Mouse (Mus musculus) olfactory bulb, adult 2 months (tissue): ENCODE data around the gene Morn3. TPM values are rescaled to one million over a fixed set of nuclear protein-coding genes. Genes with fewer than 3 reads are reported as not detected.

Experiments
- H3K27ac ChIP-seq: fragments of 200-500 bp; 2 replicates; pipeline ENCODE4 v1.5.1; 2012; ENCODE audit warnings: low read depth, low read length; ENCODE audit not compliant: insufficient read depth
- H3K4me1 ChIP-seq: fragments of 200-500 bp; 2 replicates; pipeline ENCODE4 v1.6.1; 2012; ENCODE audit warnings: low read length; ENCODE audit not compliant: control insufficient read depth, insufficient read depth
- H3K4me3 ChIP-seq: fragments of 200-500 bp; 2 replicates; pipeline ENCODE4 v1.5.1; 2012; ENCODE audit warnings: mild to moderate bottlenecking, low read depth, low read length, moderate library complexity; ENCODE audit not compliant: insufficient read depth
- CTCF ChIP-seq: fragments of 200-500 bp; IDR thresholded peaks from 2 replicates; pipeline ENCODE4 v1.5.1; 2012; ENCODE audit warnings: low read depth, mild to moderate bottlenecking, low read length, moderate library complexity; ENCODE audit not compliant: insufficient read depth
- POLR2A ChIP-seq: fragments of 200-500 bp; IDR thresholded peaks from 2 replicates; pipeline ENCODE4 v1.6.1; 2012; ENCODE audit warnings: mild to moderate bottlenecking, low read depth, low read length, moderate library complexity; ENCODE audit not compliant: insufficient read depth
- WGBS: fragments of 180-500 bp; shearing (Covaris S2); methylation state at CpG from one replicate; pipeline ENCODE4 v1.1.7; 2018; 5-methylcytosine and 5-hydroxymethylcytosine counted together
- polyA plus RNA-seq: library from polyadenylated mRNA; stranded (reverse); fragments of >200 nt; gene quantifications from 2 replicates; pipeline ENCODE4 v1.2.4, GENCODE M21; 2012; ENCODE audit warnings: low replicate concordance; ENCODE audit not compliant: missing spikeins, insufficient read depth, insufficient read length

The Morn3 gene
- polyA plus RNA-seq = not detected in 2 replicates

GRCm38 (mm10) chr5:123046916-123047315, at the start of gene Morn3:
Gene Morn3, minus strand, starts transcription at chr5:123047016.
- TF ChIP-seq CTCF (no peak), POLR2A (no peak)
- no peak within 1 kb of the TSS for H3K4me3 ChIP-seq
- 89% methylated on average over 3 of the region's 3 CpGs for WGBS
- H3K27ac ChIP-seq = no peak within 1 kb of the TSS
- H3K4me1 ChIP-seq = peaks cover 12% of the 10 kb centered on the region

- no peak overlapping the region for H3K27ac ChIP-seq
- no peak overlapping the region for H3K4me3 ChIP-seq
- WGBS = 90% methylated on average over 8 of the region's 8 CpGs
- TF ChIP-seq CTCF (no peak), POLR2A (no peak)
- H3K4me1 ChIP-seq = no peaks in the 10 kb centered on the region
These were observed 49.5 kb upstream of the Morn3 start for GRCm38 (mm10) chr5:123096299-123096698.

GRCm38 (mm10) chr5:123094238-123094991, 47.6 kb upstream of the Morn3 start:
- TF ChIP-seq CTCF (no peak), POLR2A (no peak)
- no peaks in the 10 kb centered on the region for H3K4me1 ChIP-seq
- WGBS = 61% methylated on average over 25 of the region's 25 CpGs
- H3K4me3 ChIP-seq = no peak overlapping the region
- H3K27ac ChIP-seq = no peak overlapping the region

- 92% methylated on average over 14 of the region's 14 CpGs for WGBS
- TF ChIP-seq POLR2A (no peak), CTCF (no peak)
- H3K4me3 ChIP-seq = no peak overlapping the region
- no peak overlapping the region for H3K27ac ChIP-seq
- no peaks in the 10 kb centered on the region for H3K4me1 ChIP-seq
These were observed 46.3 kb upstream of the Morn3 start for GRCm38 (mm10) chr5:123093077-123093633.

- TF ChIP-seq CTCF = no peak
- no peak for TF ChIP-seq POLR2A
- WGBS = 89% methylated on average over 10 of the region's 10 CpGs
- no peak overlapping the region for H3K27ac ChIP-seq
- no peaks in the 10 kb centered on the region for H3K4me1 ChIP-seq
- H3K4me3 ChIP-seq = no peak overlapping the region
These were observed 43.9 kb upstream of the Morn3 start for GRCm38 (mm10) chr5:123090560-123091306.

GRCm38 (mm10) chr5:123088784-123089183, 42.0 kb upstream of the Morn3 start:
- Histone ChIP-seq H3K27ac (no peak overlapping the region), H3K4me3 (no peak overlapping the region), H3K4me1 (no peaks in the 10 kb centered on the region)
- 98% methylated on average over 4 of the region's 4 CpGs for WGBS
- TF ChIP-seq CTCF (no peak), POLR2A (no peak)

GRCm38 (mm10) chr5:123086501-123086900, 39.7 kb upstream of the Morn3 start:
- no peaks in the 10 kb centered on the region for H3K4me1 ChIP-seq
- H3K27ac ChIP-seq = no peak overlapping the region
- no peak for TF ChIP-seq CTCF
- no peak for TF ChIP-seq POLR2A
- H3K4me3 ChIP-seq = no peak overlapping the region
- WGBS = 90% methylated on average over 2 of the region's 2 CpGs

GRCm38 (mm10) chr5:123083340-123084050, 36.7 kb upstream of the Morn3 start:
- 81% methylated on average over 13 of the region's 13 CpGs for WGBS
- Histone ChIP-seq H3K27ac (no peak overlapping the region), H3K4me1 (no peaks in the 10 kb centered on the region), H3K4me3 (no peak overlapping the region)
- TF ChIP-seq CTCF (no peak), POLR2A (no peak)
